Mouse (Mus musculus): ENCODE measurements around the gene Cidec. TPM values are rescaled to one million over a fixed set of nuclear protein-coding genes. Genes with fewer than 3 reads are reported as not detected.

Gene Cidec
- total RNA-seq (2023): not detected

DNA sequence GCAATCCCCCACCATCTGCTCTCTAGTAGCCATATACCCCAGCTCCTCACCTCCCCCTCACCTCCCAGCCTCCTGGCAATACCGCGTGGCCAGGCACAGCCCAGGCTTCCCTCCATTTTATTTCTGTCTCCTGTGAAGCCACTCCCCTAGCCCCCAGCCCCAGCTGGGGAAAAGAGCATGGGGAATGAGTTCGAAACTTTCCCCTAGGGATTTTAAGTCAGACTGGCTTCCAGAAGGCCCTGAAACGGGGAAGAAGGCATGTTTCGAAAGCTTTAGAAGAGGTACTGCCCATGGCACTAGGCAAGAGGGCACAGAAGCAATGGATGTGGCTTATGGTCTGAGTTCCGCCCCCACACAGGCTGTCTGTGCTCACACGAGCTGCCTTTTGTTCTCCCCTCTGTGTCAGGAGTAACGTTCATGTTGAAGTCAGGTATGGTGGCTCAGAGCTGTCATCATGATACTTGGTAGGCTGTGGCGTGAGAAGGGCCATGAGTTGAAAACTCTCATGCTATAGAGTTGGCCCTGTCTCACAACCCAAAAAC is at the start of gene Cidec:
Cidec (minus strand) TSS at position 97 of the 542 bp plus-strand sequence.

DNA sequence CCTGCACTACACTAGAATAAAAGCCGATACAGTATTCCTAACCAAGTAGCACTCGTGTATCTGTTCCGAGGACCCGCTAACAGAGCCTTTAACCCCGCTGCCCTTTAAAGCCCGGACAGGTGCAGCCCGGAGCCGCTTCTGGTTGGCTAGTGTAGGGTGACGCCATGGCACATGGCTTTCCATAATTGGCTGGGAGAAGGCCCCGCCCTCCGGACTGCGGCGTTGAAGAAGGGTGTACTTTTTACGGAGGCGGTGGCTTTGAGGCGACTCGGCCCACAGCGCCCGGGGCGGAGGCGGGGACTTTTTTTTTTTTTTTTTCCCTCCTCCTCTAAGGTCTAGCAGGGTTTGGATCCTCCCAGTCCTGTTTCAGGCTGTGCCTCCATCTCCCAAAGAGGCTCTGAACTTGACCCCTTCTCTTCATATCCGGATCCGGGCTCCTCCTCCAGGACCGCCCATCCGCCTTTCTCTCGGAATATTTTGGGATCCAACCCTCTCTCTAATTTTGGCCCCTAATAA is 47.6 kb upstream of the Cidec start, which contains the start of gene Creld1:
Creld1 (plus strand) TSS at position 198 of the 516 bp plus-strand sequence.

DNA sequence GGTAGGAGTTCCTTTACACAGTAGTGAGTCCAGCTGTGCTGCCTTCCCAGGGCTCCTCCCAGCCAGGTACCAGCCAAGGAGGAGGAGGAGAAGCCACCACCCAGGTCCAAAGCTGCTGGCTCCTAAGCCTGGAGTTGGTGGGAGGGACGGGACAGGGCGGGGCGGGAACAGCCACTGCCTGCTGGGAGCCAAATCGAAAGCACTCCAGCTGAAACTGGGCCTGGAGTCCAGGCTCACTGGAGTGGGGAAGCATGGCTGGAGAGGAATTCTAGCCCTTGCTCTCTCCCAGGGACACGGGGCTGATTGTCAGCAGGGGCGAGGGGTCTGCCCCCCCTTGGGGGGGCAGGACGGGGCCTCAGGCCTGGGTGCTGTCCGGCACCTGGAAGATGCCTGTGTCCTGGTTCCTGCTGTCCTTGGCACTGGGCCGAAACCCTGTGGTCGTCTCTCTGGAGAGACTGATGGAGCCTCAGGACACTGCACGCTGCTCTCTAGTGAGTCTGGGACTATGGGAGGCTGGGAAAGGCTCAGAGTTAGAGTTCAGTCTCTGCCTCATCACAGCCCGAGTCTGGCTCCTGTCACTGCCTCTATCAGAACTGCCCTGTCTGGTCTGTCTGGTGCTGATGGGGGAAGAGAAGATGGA is 35.9 kb upstream of the Cidec start, which contains the start of gene Il17rc:
Il17rc (plus strand) TSS at position 131 of the 640 bp plus-strand sequence.

DNA sequence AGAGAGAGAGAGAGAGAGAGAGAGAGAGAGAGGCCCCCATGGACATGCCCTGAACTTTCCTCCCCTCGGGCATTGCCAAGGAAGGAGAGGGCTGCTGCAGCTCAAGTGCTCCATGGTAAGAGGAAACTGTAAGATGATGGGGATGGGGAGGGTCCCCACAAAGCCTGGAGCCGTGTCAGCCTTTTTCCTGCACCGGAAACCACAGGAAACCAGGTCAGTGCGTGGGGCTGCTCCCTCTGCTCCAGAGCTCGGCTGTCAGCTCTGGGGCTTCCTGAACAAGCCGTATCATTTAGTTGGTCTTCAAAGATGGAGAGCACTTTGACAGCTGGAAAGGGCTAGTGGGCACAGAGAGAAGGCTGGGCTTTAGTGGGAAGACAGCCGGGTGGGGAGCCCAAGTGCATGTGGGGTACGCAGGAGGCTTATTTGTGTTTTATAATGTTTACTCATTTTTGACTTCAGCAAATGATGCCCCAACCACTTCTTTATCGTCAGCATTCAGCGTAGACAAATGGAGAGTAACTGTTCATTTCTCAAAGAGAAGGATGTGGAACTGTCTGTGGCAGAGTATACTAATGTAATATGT is 22.5 kb upstream of the Cidec start, which contains the start of gene Il17re:
Il17re (plus strand) TSS at position 533 of the 583 bp plus-strand sequence.

DNA sequence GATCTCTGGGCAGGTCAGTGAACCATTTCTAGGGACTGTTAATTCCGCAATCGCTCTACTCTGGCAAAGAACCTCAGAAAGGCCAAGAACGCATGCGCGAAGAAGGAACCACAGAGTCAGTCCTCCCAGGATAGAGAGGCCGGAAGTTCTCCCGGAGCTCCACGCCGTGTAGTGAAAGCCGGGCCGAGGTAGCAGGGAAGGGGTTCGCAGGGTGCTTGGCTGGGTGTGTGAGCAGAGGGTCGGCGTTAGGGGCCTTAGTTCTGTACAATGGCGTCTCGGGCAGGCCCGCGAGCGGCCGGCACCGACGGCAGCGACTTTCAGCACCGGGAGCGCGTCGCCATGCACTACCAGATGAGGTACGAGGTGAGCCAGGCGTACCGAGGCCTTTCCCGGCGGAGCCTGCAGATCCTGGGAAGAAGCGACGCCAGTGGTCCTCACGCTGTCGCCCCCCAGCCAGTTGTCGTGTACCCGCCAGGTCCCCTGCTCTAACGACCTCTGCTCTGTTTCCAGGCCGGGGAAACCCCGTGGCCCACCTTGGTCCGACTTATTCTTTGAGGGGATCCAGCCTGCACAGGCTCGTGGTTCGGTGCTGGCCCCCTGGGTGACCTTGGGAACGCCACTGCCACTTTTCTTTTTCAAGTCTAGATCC is 7.0 kb upstream of the Cidec start, which contains the start of gene Jagn1:
Jagn1 (plus strand) TSS at position 128 of the 649 bp plus-strand sequence.

DNA sequence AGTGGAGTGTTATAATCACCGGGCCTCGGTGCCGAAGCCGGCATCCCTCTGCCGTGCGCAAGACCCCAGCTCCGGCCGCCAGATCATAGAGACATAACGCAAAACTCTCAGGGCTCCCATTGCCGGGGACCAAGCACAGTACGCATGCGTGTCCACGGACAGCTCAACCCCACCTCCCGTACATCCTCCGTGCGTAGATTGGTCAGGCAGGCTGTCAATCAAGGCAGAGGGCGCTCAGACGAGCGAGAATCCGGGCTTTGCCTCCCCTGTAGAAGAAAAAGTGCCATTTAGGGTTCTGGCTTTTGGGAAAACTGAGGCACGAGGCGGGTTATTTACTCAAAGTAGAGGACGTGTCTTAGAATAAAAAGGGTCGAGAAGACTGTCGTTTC is 16.4 kb downstream of the Cidec start, which contains the start of gene Rpusd3:
Rpusd3 (minus strand) TSS at position 142 of the 389 bp plus-strand sequence.

DNA sequence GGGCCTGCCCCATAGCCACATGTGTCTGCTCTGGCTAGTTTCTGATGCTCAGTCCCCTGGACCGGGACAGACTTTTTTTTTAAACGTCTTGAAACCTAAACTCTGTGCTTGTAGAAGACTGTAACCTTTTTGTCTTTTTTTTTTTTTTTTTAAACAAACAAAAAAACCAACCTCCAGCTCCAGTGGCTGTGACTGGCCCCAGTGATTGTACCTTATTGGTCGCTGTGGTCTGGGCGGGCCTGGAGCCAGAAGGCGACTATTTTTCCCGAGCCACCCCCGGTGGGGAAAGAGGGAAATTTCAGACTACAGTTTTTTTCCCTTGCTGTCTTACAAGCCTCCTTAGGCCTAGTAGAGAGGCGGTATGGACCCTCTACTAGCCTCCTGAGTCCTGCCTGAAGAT is 46.6 kb downstream of the Cidec start, which contains the start of gene Ttll3:
Ttll3 (plus strand) TSS at position 301 of the 400 bp plus-strand sequence.

DNA sequence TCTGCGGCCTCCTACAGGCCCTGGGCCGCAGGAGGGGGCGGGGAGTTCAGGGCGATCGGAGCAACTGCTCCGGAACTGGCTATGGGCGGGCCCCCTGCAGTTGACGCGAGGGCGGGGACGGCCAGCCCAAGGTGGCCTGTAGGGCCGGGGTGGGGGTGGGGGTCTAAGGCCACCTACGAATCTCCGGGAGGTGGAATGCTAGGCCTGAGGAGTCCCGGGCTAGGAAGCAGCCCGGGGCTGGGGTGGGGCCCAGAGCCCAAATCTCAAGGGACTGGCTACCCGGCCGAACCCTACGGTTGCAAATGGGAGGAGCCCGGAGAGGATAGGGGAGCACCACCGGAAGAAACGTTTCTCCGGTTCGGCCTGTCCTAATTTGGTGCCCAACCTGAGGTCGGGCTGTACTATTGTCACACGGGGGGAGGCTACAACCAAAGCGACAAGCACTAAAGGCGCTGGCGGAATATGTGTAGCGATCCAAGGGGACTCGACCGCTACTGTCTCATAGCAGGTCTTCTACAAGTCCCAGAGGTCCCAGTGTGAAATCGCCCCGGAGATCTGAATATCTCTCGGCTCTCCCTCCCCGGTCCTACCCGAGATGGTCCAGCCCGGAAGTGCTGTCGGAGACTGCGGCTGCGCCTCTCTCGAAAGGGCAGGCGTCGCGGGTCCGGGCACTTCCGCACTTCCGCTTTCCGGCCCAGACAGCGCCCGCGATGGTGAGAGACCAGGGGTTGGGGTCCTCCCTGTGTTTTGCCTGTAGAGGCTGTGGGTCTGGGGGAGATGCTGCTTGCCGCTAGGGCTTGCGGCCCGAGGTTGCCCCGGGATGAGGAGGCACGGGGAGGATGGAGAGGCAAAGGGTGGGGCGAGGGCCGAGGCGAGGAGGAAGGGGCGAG is 57.8 kb downstream of the Cidec start, which contains the start of the genes Tada3 and Arpc4:
Tada3 (minus strand) TSS at position 388 of the 890 bp plus-strand sequence.
Arpc4 (plus strand) TSS at position 620 of the 890 bp plus-strand sequence.

Other genes with a start within 250 kb of the Cidec start
- gene Lhfpl4, start 240.4 kb downstream of the Cidec start, total RNA-seq (2023): 1 to 10 TPM; 1.0 to 2.2 TPM
- gene Mtmr14, start 197.9 kb downstream of the Cidec start, total RNA-seq (2023): 10 to 100 TPM; 34.7 to 44.1 TPM
- gene Cpne9, start 153.5 kb downstream of the Cidec start, total RNA-seq (2023): 1 to 10 TPM; 3.3 to 4.3 TPM
- gene Brpf1, start 128.6 kb downstream of the Cidec start, total RNA-seq (2023): 10 to 100 TPM; 66.2 to 78.3 TPM
- gene Ogg1, start 108.8 kb downstream of the Cidec start, total RNA-seq (2023): 10 to 100 TPM; 19.1 to 20.2 TPM
- gene Camk1, start 91.8 kb downstream of the Cidec start, total RNA-seq (2023): 1 to 10 TPM; 1.4 TPM
- 10 to 100 TPM; 26.3 to 31.3 TPM for gene Tada3, start 57.9 kb downstream of the Cidec start, total RNA-seq (2023)
- 100 to 1,000 TPM; 258 to 260 TPM for gene Arpc4, start 57.6 kb downstream of the Cidec start, total RNA-seq (2023)
- 10 to 100 TPM; 76.1 to 77.8 TPM for gene Ttll3, start 46.5 kb downstream of the Cidec start, total RNA-seq (2023)
- 10 to 100 TPM; 11.7 to 19.9 TPM for gene Rpusd3, start 16.4 kb downstream of the Cidec start, total RNA-seq (2023)
- 10 to 100 TPM; 21.8 to 24.1 TPM for gene Jagn1, start 6.8 kb upstream of the Cidec start, total RNA-seq (2023)
- gene Il17re, start 22.7 kb upstream of the Cidec start, total RNA-seq (2023): under 1 TPM; 0.36 to 0.52 TPM
- gene Il17rc, start 35.7 kb upstream of the Cidec start, total RNA-seq (2023): not detected
- gene Creld1, start 47.5 kb upstream of the Cidec start, total RNA-seq (2023): 10 to 100 TPM; 10.8 to 11.2 TPM
- gene Prrt3, start 66.2 kb upstream of the Cidec start, total RNA-seq (2023): 1 to 10 TPM; 1.1 to 1.5 TPM
- gene Emc3, start 95.9 kb upstream of the Cidec start, total RNA-seq (2023): 10 to 100 TPM; 71.2 to 72.5 TPM
- 1 to 10 TPM; 3.1 to 5.5 TPM for gene Fancd2, start 95.9 kb upstream of the Cidec start, total RNA-seq (2023)
- gene Fancd2os, start 165.0 kb upstream of the Cidec start, total RNA-seq (2023): not detected
- gene Brk1, start 169.0 kb upstream of the Cidec start, total RNA-seq (2023): 100 to 1,000 TPM; 115 to 118 TPM
- 10 to 100 TPM; 25.2 to 29.0 TPM for gene Vhl, start 188.2 kb upstream of the Cidec start, total RNA-seq (2023)
- gene Irak2, start 202.7 kb upstream of the Cidec start, total RNA-seq (2023): 10 to 100 TPM; 47.1 to 50.6 TPM